ENCODE assay signal across 9 mouse cellular contexts in the genomic region with DNA sequence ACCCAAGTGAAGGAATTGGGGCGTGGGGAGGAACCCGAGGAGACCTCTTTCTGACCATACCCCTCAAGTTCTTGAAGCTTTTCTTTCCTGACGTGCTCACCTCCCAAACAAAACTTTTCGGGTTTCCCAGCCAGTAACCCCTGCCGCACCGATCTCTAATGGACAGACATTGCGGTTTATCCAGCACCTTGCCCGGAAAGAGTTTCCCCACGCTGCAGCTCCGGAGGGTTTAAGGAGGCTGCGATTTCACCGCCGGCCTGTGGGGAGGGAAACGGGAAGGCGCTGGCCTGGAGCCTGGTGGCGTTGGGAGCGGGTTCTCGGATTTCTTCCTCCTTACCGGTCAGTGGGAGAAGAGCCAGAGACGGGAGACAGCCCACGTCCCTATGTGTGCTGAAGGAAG. TPM values are rescaled to one million over a fixed set of nuclear protein-coding genes. Genes with fewer than 3 reads are reported as not detected.
DNase-seq lines count a peak whose midpoint lies in the region; ATAC-seq and TF ChIP-seq lines count a peak whose summit lies in the region.
"Had no signal": no experiment of that assay in that cellular context is flagged by ENCODE, and none has a peak within 500 bp of the region (broad histone marks: within the 10 kb centered on the region; RNA-seq: fewer than 3 reads in every experiment).

No protein-coding gene starts in this region.

- peak; percentile 24; the same call in 1 of the 2 replicates for TF ChIP-seq CTCF in brain, embryonic 14.5 days (IDR thresholded peaks at IDR 0.05; ENCODE audit: borderline replicate concordance, extremely low read depth, insufficient read depth, insufficient read length)
- no peak for TF ChIP-seq CTCF in liver, postnatal 0 days (IDR thresholded peaks at IDR 0.05; ENCODE audit: low read depth)

- H3K4me3 ChIP-seq in heart, embryonic 16.5 days (ENCODE audit: low read length) = peak overlapping the region; percentile 36
- 0 out of 2 replicates have a peak overlapping the region, but pooled peaks have one; percentile 7 for H3K4me3 ChIP-seq in liver, postnatal 0 days (ENCODE audit: low read depth, low read length)

- no peak for TF ChIP-seq EP300 in liver, postnatal 0 days (IDR thresholded peaks at IDR 0.05; ENCODE audit: low read depth)

- no peak overlapping the region for H3K27ac ChIP-seq in heart, embryonic 16.5 days (ENCODE audit: low read length)
- H3K27ac ChIP-seq in liver, postnatal 0 days (ENCODE audit: low read depth) = no peak overlapping the region

- intact Hi-C loops in heart, postnatal 25 days (cut with DNase I) = no loop called here

- H3K4me1 ChIP-seq in heart, embryonic 16.5 days (ENCODE audit: control insufficient read depth, insufficient read depth, low read length) = peaks cover 6% of the 10 kb centered on the region
- no peaks in the 10 kb centered on the region for H3K4me1 ChIP-seq in liver, postnatal 0 days (ENCODE audit: insufficient read depth)

- no peaks in the 10 kb centered on the region for H3K36me3 ChIP-seq in heart, embryonic 16.5 days (ENCODE audit: control insufficient read depth, insufficient read depth)
- no peaks in the 10 kb centered on the region for H3K36me3 ChIP-seq in liver, postnatal 0 days (replicated peaks; ENCODE audit: insufficient read depth, low read length)

- H3K27me3 ChIP-seq in heart, embryonic 16.5 days (ENCODE audit: control insufficient read depth, insufficient read depth, low read length) = peaks cover 94% of the 10 kb centered on the region
- H3K27me3 ChIP-seq in liver, postnatal 0 days (ENCODE audit: insufficient read depth, low read length) = peaks cover 94% of the 10 kb centered on the region

- DNase-seq in heart, postnatal 25 days (ENCODE audit: low spot score) = no peak
- peak; percentile 50 for DNase-seq in brain, embryonic 14.5 days (ENCODE audit: low read depth)
- peak; percentile 52 for DNase-seq in gastrocnemius, postnatal 25 days
- DNase-seq in liver, postnatal 0 days = no peak
- no peak for DNase-seq in right cerebral cortex, postnatal 4 days

- H3K9ac ChIP-seq in heart, embryonic 16.5 days (ENCODE audit: low read length) = no peak overlapping the region
- H3K9ac ChIP-seq in liver, postnatal 0 days (replicated peaks) = no peak overlapping the region

- peak overlapping the region; percentile 55 for H3K4me2 ChIP-seq in heart, embryonic 16.5 days (ENCODE audit: low read depth, low read length)
- H3K4me2 ChIP-seq in liver, postnatal 0 days (ENCODE audit: low read depth, low read length) = no peak overlapping the region

- no peak for ATAC-seq in heart, embryonic 16.5 days (replicated peaks; ENCODE audit: extremely low read depth, insufficient read depth, low FRiP score)
- no peak for ATAC-seq in liver, postnatal 0 days
- no peak for ATAC-seq in frontal cortex, adult (ENCODE audit: low TSS enrichment)
- ATAC-seq in CD4-positive, CD25-positive, alpha-beta regulatory T cell, adult 4 months = no peak

- H3K9me3 ChIP-seq in heart, embryonic 16.5 days (replicated peaks; ENCODE audit: control insufficient read depth, low read length) = no peaks in the 10 kb centered on the region
- H3K9me3 ChIP-seq in liver, postnatal 0 days (ENCODE audit: low read length) = no peaks in the 10 kb centered on the region

- no peak for TF ChIP-seq POLR2A in brain, embryonic 14.5 days (IDR thresholded peaks at IDR 0.05; ENCODE audit: borderline replicate concordance, extremely low read depth, insufficient read depth, insufficient read length, poor library complexity, severe bottlenecking)

- WGBS in heart, embryonic 16.5 days = 2% methylated on average over 19 of the region's 21 CpGs
- under 1% methylated on average over 21 of the region's 21 CpGs for WGBS in liver, postnatal 0 days (ENCODE audit: insufficient replicate concordance)

RNA-seq across cellular contexts. Expression of gene En1, which starts 5.9 kb away (rescaled TPM):
- 0.07 TPM in 1 of 2 replicates, not detected in the other for polyA plus RNA-seq in heart, embryonic 16.5 days (2015; fragmentation: Nextera tagmentation; extraction: Ambion mirVana)
- not detected for total RNA-seq in heart, postnatal 25 days (2021)
- polyA plus RNA-seq in brain, embryonic 14.5 days (2012; rRNA removed) = 7.4 and 17.2 TPM in 2 replicates
- total RNA-seq in gastrocnemius, postnatal 25 days (2021) = 1 to 10 TPM in 1 of 2 experiments, under 1 TPM in 1; 0.43 to 6.9 TPM
- polyA plus RNA-seq in liver, postnatal 0 days (2015; fragmentation: Nextera tagmentation; extraction: Ambion mirVana) = not detected in 2 replicates
- polyA plus RNA-seq in CD4-positive, CD25-positive, alpha-beta regulatory T cell, adult 4 months (2017; shearing (Covaris generic)) = not detected
- total RNA-seq: liver, adult 2 months had no signal
- polyA plus RNA-seq: liver, adult 2 months had no signal

Comparison
In these comparisons a context has a peak if more than half of its experiments do, and no peak if none do; other contexts are left out.
1. DNase-seq: peak in brain, embryonic 14.5 days (single experiment) and gastrocnemius, postnatal 25 days (single experiment); none in heart, postnatal 25 days (single experiment), liver, postnatal 0 days (single experiment) and right cerebral cortex, postnatal 4 days (single experiment).